Mouse (Mus musculus): Measurements from ENCODE around the gene Rasgef1c.

The Rasgef1c gene

GRCm38 (mm10) chr11:49901659-49902458 lies at the start of gene Rasgef1c:
TSS of gene Rasgef1c (plus strand) at chr11:49901835.
- DNase-seq (ENCODE audit: low read depth, low spot score) = peak; percentile 64
- 0 out of 2 replicates have a peak, but pooled peaks cover 2% of the 10 kb centered on the region for H3K27me3 ChIP-seq (ENCODE audit: control insufficient read depth, insufficient read depth, low read length, poor library complexity, severe bottlenecking)
- no peaks in the 10 kb centered on the region for H3K36me3 ChIP-seq (ENCODE audit: control insufficient read depth, insufficient read depth, low read length, poor library complexity, severe bottlenecking)

DNA sequence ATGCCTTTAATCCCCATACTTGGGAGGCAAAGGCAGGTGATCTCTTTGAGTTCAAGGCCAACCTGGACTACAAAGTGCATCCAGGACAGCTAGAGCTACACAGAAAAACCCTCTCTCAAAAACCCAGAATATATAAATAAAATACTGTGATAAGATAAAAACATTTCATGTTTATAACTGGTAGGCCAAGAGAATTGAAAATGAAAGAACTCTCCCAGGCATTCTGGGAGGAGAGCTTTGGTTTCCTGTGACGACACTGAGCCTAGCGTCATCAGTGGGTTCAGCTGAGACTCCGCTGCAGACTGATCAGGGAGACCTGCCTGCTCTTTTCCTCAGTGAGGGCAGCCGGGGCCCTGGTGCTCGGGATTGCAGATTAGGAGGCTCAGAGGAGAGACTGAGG lies 46.5 kb upstream of the Rasgef1c start:
- H3K36me3 ChIP-seq (ENCODE audit: control insufficient read depth, insufficient read depth, low read length, poor library complexity, severe bottlenecking) = 0 out of 2 replicates have a peak, but pooled peaks cover 7% of the 10 kb centered on the region

GRCm38 (mm10) chr11:49861139-49861538 lies 40.5 kb upstream of the Rasgef1c start:
- H3K36me3 ChIP-seq (ENCODE audit: control insufficient read depth, insufficient read depth, low read length, poor library complexity, severe bottlenecking) = peaks cover 3% of the 10 kb centered on the region; the same call in 1 of the 2 replicates
- H3K27me3 ChIP-seq (ENCODE audit: control insufficient read depth, insufficient read depth, low read length, poor library complexity, severe bottlenecking) = no peaks in the 10 kb centered on the region
- no peak for DNase-seq (ENCODE audit: low read depth, low spot score)

More for the DNA sequence above, 46.5 kb upstream of the Rasgef1c start:
- peak; percentile 29 for DNase-seq (ENCODE audit: low read depth, low spot score)
- H3K27me3 ChIP-seq (ENCODE audit: control insufficient read depth, insufficient read depth, low read length, poor library complexity, severe bottlenecking) = no peaks in the 10 kb centered on the region

GRCm38 (mm10) chr11:49863926-49864325 lies 37.7 kb upstream of the Rasgef1c start:
- peaks cover 4% of the 10 kb centered on the region; the same call in 1 of the 2 replicates for H3K36me3 ChIP-seq (ENCODE audit: control insufficient read depth, insufficient read depth, low read length, poor library complexity, severe bottlenecking)
- DNase-seq (ENCODE audit: low read depth, low spot score) = no peak

GRCm38 (mm10) chr11:49867320-49867719 lies 34.3 kb upstream of the Rasgef1c start:
- Histone ChIP-seq H3K36me3 (ENCODE audit: control insufficient read depth, insufficient read depth, low read length, poor library complexity, severe bottlenecking) (peaks cover 7% of the 10 kb centered on the region; the same call in 1 of the 2 replicates), H3K27me3 (ENCODE audit: control insufficient read depth, insufficient read depth, low read length, poor library complexity, severe bottlenecking) (no peaks in the 10 kb centered on the region)
- no peak for DNase-seq (ENCODE audit: low read depth, low spot score)

More at GRCm38 (mm10) chr11:49863926-49864325, 37.7 kb upstream of the Rasgef1c start:
- no peaks in the 10 kb centered on the region for H3K27me3 ChIP-seq (ENCODE audit: control insufficient read depth, insufficient read depth, low read length, poor library complexity, severe bottlenecking)

DNA sequence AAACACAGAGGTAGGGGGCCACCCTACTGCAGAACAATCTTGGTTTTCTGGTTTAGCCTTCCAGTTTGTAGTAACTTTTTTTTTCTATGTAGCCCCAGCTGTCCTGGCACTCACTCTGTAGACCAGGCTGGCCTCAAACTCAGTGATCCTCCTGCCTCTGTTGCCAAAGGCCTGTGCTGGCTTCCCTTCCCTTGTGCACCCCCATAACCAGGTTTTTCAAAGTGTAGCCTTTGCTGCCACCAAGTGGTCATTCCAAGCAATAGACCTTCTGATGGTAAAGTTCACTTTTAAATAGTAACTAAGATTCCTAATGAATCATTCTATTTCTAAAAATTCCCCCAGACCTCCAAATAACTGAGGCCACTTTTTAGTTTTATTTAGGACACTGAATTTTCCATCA lies 31.9 kb upstream of the Rasgef1c start:
- H3K36me3 ChIP-seq (ENCODE audit: control insufficient read depth, insufficient read depth, low read length, poor library complexity, severe bottlenecking) = peaks cover 12% of the 10 kb centered on the region
- peak; percentile 79 for DNase-seq (ENCODE audit: low read depth, low spot score)
- H3K27me3 ChIP-seq (ENCODE audit: control insufficient read depth, insufficient read depth, low read length, poor library complexity, severe bottlenecking) = no peaks in the 10 kb centered on the region

DNA sequence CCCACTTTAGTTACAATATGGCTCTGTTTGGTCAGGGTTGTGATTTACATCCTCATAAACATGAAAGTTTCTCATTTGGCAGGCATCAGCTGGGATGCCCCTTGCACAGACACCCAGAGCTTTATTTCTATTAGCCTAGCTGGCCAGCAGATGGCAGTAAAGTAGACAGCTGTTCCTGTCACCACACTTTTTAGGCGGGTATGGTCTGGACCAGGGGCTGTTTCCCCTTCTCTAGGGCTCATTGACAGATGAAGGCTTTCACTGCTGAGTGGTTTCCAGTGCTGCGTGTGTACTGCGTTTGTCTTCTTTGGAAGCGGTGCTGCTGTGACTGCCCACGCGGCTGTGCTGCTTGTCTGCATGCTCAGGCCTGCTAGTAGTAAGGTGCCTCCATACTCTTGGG lies 29.7 kb upstream of the Rasgef1c start:
- peak; percentile 66 for DNase-seq (ENCODE audit: low read depth, low spot score)
- Histone ChIP-seq H3K27me3 (ENCODE audit: control insufficient read depth, insufficient read depth, low read length, poor library complexity, severe bottlenecking) (no peaks in the 10 kb centered on the region), H3K36me3 (ENCODE audit: control insufficient read depth, insufficient read depth, low read length, poor library complexity, severe bottlenecking) (peaks cover 13% of the 10 kb centered on the region)

DNA sequence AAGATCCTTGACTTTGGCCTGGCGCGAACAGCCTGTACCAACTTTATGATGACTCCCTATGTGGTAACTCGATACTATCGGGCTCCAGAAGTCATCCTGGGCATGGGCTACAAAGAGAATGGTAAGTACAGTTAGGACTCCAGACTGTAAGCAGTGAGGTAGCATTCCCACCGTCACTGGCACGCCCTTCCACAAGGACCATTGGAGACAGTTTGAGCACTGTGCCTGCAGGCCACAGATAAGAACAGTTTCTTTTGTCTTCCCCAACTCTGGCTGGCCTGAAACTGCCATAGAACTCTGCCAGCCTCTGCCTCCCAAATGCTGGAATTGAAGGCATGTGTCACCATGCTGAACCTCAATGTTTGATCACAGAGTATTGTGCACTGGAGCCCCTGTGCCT lies 28.9 kb upstream of the Rasgef1c start:
- Histone ChIP-seq H3K27me3 (ENCODE audit: control insufficient read depth, insufficient read depth, low read length, poor library complexity, severe bottlenecking) (no peaks in the 10 kb centered on the region), H3K36me3 (ENCODE audit: control insufficient read depth, insufficient read depth, low read length, poor library complexity, severe bottlenecking) (peaks cover 10% of the 10 kb centered on the region)
- DNase-seq (ENCODE audit: low read depth, low spot score) = no peak

DNA sequence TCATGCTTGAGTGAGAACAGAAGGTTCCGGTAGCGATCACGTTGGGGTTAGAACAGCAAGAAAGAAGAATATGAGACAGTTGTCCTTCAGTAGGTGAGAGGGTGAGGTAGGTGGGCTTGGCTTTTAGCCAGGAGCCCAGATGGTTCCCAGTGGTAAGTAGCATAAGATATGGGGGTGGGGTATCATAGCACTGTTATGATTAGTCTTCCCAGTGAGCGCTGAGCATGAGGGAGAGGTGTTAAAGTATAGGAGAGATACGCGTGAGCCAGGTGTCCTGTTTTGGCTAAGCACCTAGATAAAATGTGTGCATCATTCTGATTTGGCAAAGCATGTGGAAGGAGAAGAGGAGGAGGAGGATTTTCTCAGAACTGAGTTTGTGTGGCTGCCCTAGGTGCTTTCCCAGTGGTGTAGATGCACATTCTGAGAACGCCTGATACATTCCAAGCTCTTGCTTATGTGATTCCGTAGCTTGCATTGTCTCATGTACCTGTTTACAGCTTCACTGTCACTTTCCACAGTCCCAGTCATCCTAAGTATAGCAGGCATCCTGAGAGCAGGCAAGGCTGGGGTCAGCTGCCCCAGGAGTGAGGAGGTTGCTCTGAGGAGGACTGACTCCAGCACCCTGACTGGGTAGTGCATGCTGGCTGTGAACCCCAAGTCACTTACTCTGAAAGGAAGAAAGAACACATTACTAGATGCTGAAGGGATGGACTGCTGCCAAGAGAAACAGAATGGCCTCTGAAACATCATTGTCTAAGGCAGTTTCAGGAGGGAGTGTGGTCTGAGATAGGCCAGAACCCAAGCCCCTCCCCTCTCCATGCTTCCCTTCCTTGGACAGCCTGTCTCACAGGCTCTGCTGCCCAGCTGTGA lies 24.5 kb upstream of the Rasgef1c start:
- Histone ChIP-seq H3K27me3 (ENCODE audit: control insufficient read depth, insufficient read depth, low read length, poor library complexity, severe bottlenecking) (no peaks in the 10 kb centered on the region), H3K36me3 (ENCODE audit: control insufficient read depth, insufficient read depth, low read length, poor library complexity, severe bottlenecking) (peaks cover 8% of the 10 kb centered on the region)
- DNase-seq (ENCODE audit: low read depth, low spot score) = no peak

DNA sequence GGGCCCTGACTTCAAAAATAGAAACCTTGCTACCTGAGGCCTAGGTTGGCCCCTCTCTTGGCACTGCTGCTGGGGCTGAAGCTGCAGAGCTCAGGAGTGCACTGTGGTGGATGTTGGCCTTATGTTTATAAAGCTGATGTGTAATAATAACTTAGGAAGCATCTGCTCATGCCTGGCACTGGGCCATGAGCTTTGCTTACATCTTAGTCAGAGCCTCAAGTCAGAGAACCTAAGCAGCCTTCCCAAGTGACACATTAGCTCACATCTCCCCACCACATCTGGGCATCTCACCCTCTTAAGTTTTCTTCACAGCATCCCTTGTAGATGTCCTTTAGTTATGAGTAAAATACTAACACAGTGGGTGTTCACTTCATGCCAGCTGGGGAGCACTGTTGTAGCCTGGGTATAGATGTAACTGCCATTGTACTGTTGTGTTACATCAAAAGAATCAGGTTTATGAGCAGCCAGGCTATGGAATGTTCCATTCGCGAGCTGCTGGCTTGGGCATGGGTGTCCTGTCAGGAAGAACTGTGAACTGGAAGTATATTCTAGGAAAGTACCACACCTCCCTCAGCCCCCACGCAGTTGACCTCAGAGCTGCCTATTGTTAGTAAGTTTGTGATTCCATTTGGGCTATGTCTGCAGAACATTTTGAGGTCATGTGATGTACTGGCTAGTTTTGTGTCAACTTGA lies 21.5 kb upstream of the Rasgef1c start:
- H3K36me3 ChIP-seq (ENCODE audit: control insufficient read depth, insufficient read depth, low read length, poor library complexity, severe bottlenecking) = peaks cover 5% of the 10 kb centered on the region
- no peaks in the 10 kb centered on the region for H3K27me3 ChIP-seq (ENCODE audit: control insufficient read depth, insufficient read depth, low read length, poor library complexity, severe bottlenecking)
- no peak for DNase-seq (ENCODE audit: low read depth, low spot score)

- Histone ChIP-seq H3K36me3 (ENCODE audit: control insufficient read depth, insufficient read depth, low read length, poor library complexity, severe bottlenecking) (peaks cover 6% of the 10 kb centered on the region), H3K27me3 (ENCODE audit: control insufficient read depth, insufficient read depth, low read length, poor library complexity, severe bottlenecking) (no peaks in the 10 kb centered on the region)
- no peak for DNase-seq (ENCODE audit: low read depth, low spot score)
Measured at GRCm38 (mm10) chr11:49883394-49883793, 18.2 kb upstream of the Rasgef1c start.

GRCm38 (mm10) chr11:49888469-49888868 lies 13.2 kb upstream of the Rasgef1c start:
- DNase-seq (ENCODE audit: low read depth, low spot score) = no peak
- peaks cover 5% of the 10 kb centered on the region; the same call in 1 of the 2 replicates for H3K36me3 ChIP-seq (ENCODE audit: control insufficient read depth, insufficient read depth, low read length, poor library complexity, severe bottlenecking)
- no peaks in the 10 kb centered on the region for H3K27me3 ChIP-seq (ENCODE audit: control insufficient read depth, insufficient read depth, low read length, poor library complexity, severe bottlenecking)

DNA sequence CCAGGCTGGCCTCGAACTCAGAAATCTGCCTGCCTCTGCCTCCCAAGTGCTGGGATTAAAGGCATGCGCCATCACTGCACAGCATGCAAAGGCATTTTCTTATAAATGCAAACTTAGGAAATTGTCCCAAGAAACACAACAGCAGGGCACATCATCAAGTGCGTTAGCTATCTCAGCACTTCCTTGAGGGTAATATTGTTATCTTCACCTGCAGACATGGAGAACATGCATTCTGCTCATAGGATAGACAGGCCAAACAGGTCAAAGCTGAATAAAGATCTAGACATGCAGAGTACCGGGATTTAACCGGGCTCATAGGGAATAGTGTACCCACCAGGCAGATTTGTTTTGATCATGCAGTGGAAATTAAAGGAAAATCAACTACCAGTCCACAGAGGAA lies 9.6 kb upstream of the Rasgef1c start:
- no peak for DNase-seq (ENCODE audit: low read depth, low spot score)
- H3K36me3 ChIP-seq (ENCODE audit: control insufficient read depth, insufficient read depth, low read length, poor library complexity, severe bottlenecking) = 0 out of 2 replicates have a peak, but pooled peaks cover 1% of the 10 kb centered on the region
- no peaks in the 10 kb centered on the region for H3K27me3 ChIP-seq (ENCODE audit: control insufficient read depth, insufficient read depth, low read length, poor library complexity, severe bottlenecking)

- Histone ChIP-seq H3K36me3 (ENCODE audit: control insufficient read depth, insufficient read depth, low read length, poor library complexity, severe bottlenecking) (no peaks in the 10 kb centered on the region), H3K27me3 (ENCODE audit: control insufficient read depth, insufficient read depth, low read length, poor library complexity, severe bottlenecking) (no peaks in the 10 kb centered on the region)
- DNase-seq (ENCODE audit: low read depth, low spot score) = no peak
Measured at GRCm38 (mm10) chr11:49893806-49894205, 7.8 kb upstream of the Rasgef1c start.
